Mouse (Mus musculus) induced T-regulatory cell, adult 2 months (primary cell): ENCODE measurements around the gene Lrrk2.

Experiments used
- DNase-seq: peaks from one replicate; pipeline ENCODE4 v3.0.0-alpha.2; 2012; ENCODE audit warnings: low read depth

Lrrk2 gene

GRCm38 (mm10) chr15:91672645-91673568 is at the start of gene Lrrk2:
Gene Lrrk2 (plus strand): TSS chr15:91673175.
- peak; percentile 6 for DNase-seq

- DNase-seq = no peak
Measured at GRCm38 (mm10) chr15:91624475-91624874, 48.5 kb upstream of the Lrrk2 start.

- no peak for DNase-seq
Measured at GRCm38 (mm10) chr15:91629137-91629536, 43.8 kb upstream of the Lrrk2 start.

- no peak for DNase-seq
Measured at GRCm38 (mm10) chr15:91632473-91632872, 40.5 kb upstream of the Lrrk2 start.

GRCm38 (mm10) chr15:91633051-91633450 is 39.9 kb upstream of the Lrrk2 start:
- no peak for DNase-seq

- DNase-seq = no peak
Measured at GRCm38 (mm10) chr15:91633806-91634205, 39.2 kb upstream of the Lrrk2 start.

GRCm38 (mm10) chr15:91634236-91634635 is 38.7 kb upstream of the Lrrk2 start:
- DNase-seq = no peak

GRCm38 (mm10) chr15:91641631-91642030 is 31.3 kb upstream of the Lrrk2 start:
- DNase-seq = no peak

GRCm38 (mm10) chr15:91642682-91643306 is 30.2 kb upstream of the Lrrk2 start:
- no peak for DNase-seq

GRCm38 (mm10) chr15:91643632-91644348 is 29.2 kb upstream of the Lrrk2 start:
- no peak for DNase-seq

- no peak for DNase-seq
Measured at GRCm38 (mm10) chr15:91650270-91650669, 22.7 kb upstream of the Lrrk2 start.

GRCm38 (mm10) chr15:91651493-91651892 is 21.5 kb upstream of the Lrrk2 start:
- no peak for DNase-seq

GRCm38 (mm10) chr15:91658227-91658626 is 14.7 kb upstream of the Lrrk2 start:
- no peak for DNase-seq

- DNase-seq = no peak
Measured at GRCm38 (mm10) chr15:91660277-91661078, 12.5 kb upstream of the Lrrk2 start.

GRCm38 (mm10) chr15:91661079-91661369 is 12.0 kb upstream of the Lrrk2 start:
- DNase-seq = no peak

GRCm38 (mm10) chr15:91664586-91665132 is 8.3 kb upstream of the Lrrk2 start:
- no peak for DNase-seq

GRCm38 (mm10) chr15:91665530-91665929 is 7.4 kb upstream of the Lrrk2 start:
- no peak for DNase-seq

GRCm38 (mm10) chr15:91671216-91671615 is 1.8 kb upstream of the Lrrk2 start:
- DNase-seq = no peak

GRCm38 (mm10) chr15:91671987-91672386 is 988 bp upstream of the Lrrk2 start:
- DNase-seq = no peak

GRCm38 (mm10) chr15:91673569-91673905 is 562 bp downstream of the Lrrk2 start:
- no peak for DNase-seq

GRCm38 (mm10) chr15:91680116-91680515 is 7.1 kb downstream of the Lrrk2 start:
- no peak for DNase-seq
